Mouse (Mus musculus) frontal cortex, postnatal 25 days (tissue): ENCODE measurements around the gene Bag6.

ENCODE experiments used
- DNase-seq, 2 experiments: peaks; one replicate each; pipeline ENCODE4 v3.0.0; 2022; ENCODE audit warnings: low spot score in 2 of 2

Bag6 gene

GRCm38 (mm10) chr17:35147348-35147747, 12.4 kb downstream of the Bag6 start:
- DNase-seq: no peak

- no peak for DNase-seq
Measured at GRCm38 (mm10) chr17:35147922-35148639, 13.1 kb downstream of the Bag6 start.

DNA sequence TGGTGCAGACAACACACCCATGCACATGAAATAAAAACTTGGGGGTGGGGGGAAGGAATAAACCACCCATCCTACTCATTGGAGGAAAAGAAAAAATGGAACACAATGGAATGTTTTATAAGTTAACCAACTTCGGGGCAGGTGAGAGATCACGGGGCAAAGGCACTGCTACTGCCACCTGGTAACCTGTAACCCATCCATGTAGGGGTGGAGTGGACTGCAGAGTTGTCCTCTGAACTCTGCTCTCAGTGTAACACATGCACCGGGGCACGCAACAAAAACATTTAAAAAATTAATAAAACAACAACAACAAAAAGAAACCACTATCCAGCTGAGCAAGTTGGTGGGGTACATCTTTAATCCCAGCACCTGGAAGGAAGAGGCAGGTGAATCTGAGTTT, 17.1 kb downstream of the Bag6 start:
- no peak for DNase-seq

DNA sequence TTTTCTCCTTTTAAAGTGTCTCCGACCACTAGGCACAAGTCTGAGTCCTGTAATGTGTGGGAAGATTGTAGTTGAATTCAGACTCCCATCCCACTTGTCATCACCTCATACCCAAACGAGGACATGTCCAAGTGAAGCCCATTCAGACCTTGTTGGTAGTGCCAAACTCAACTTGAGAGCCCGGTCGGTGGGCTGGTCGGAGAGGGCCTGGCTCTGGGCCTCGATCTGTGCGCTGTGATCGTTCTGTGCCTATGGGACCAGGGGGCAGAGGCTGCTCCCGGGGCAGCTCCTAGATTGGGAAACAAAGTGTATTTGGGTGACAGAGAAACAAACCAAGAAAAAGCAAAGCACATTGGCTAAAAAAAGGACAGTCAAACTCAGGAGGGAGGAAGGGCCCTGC, 18.1 kb downstream of the Bag6 start:
- no peak for DNase-seq

- no peak for DNase-seq
Measured at GRCm38 (mm10) chr17:35153931-35154330, 19.0 kb downstream of the Bag6 start.

DNA sequence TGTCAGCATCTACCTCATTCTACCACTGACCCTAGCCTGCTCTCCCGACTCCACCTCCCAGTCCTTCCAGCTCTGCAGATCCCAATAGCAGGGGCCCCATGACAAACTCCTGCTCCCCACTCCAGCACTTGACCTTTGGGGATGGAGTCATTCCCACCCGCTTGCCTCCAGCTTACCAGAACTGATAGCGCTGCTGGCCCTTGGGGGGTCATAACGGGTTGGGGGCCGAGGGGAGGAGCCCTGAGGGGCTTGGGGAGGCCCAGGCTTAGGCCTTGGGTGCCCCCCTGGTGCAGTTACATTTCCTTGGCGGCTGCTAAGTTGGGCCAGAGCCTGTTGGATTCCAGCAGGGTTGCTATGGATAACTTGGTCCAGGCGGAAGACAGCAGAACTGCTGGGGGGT, 19.6 kb downstream of the Bag6 start:
- DNase-seq: no peak

DNA sequence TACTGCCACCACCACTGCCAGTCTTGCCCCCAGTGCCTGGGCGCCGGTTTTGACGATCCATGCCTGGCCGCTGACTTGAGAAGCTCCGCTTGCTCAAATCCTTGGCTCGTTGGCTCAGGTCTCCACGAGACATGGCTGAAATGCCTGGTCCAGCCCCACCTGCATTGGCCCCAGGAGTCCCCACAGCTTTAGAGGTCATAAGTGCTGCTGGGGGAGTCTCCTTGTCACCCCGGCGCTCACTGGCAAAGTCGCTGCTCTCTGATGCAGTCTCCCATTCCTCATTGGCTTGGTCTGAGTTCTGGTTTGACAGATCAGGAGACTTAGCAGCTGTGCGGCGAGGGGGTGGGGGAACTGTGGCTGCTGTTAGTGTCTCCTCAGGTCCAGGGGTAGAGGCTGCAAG, 20.5 kb downstream of the Bag6 start:
- no peak for DNase-seq

GRCm38 (mm10) chr17:35156461-35157200, 21.7 kb downstream of the Bag6 start:
- DNase-seq: no peak

GRCm38 (mm10) chr17:35157254-35157653, 22.3 kb downstream of the Bag6 start:
- no peak for DNase-seq

DNA sequence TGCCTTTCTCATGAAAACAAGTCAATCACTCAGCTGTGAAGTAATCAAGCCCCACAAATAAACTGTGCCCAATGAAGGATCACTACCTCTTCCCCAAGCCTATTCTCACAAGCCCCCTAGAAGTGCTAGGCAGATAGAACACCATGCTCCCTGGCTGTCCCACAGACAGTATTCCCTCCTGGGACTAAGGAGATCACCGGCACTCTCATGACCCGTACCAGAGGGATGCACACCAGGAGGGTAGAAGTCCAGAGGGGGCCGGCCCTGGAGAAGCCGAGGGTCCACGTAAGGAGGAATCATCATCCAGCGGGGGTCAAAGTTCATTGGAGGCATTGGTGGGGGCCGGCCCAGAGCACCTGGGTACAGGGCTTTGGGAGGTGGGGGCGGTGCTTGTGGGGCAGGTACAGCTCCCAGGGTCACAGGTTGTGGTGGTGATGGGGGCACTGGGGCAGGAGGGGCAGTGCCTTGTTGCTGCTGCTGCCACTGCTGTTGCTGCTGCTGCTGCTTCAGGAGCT, 22.7 kb downstream of the Bag6 start:
- no peak for DNase-seq

- no peak for DNase-seq
Measured at GRCm38 (mm10) chr17:35158850-35159593, 24.0 kb downstream of the Bag6 start.

DNA sequence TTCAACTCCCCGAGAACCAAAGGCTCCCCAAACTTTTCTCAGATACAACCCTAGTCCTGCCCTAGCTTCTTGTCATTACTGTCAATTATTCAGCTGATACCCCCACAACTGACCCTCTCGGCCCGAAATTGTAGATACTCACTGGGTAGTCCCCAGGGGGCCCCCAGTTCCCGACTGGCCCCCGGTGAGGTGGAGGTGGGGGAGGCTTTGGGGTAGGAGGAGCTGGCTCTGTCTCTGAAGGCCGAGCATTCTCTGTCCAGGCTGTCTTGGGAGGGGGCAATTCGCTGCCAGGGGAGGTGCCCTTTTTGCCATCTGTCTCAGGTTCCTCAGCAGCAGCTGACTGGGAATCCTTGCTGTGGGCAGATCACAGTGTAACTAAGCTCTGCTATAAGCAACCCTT, 24.7 kb downstream of the Bag6 start:
- DNase-seq: no peak

DNA sequence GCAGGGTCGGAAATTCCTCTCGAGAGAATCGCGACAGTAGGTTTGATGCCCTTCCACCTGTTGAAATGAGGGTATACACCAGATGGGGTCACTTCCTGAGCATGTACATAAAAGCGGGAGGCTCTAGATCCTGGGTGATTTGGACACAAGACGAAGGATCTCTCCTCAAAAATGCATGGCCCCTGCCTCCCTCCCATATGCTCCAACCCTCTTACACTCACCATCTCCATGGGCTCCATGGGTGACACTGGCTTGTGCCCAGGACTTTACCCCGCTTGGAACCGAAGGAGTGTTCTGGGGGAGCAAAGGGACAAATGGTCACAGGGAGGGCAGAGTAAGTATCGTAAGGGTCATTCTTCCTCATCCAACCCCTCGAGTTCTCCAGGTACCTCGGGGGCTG, 26.4 kb downstream of the Bag6 start:
- DNase-seq: no peak

DNA sequence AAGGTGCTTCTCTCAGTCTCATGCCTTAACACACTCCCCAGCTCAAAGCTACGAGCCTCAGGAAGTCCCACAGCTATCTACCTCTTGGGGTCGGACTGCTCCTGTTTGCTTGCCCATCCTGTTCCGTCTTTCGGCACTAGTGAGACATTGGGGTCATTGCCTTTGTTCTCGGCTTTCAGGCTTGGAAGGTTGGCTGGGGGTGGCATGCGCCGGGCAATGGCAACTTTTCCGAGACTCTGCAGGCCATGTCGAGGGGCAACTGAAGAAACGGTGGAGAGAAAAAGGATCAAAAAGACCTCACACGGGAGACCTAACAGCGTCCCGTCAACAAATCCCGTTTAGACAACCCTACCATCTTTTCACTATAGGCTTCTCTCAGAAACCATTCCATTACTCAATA, 27.1 kb downstream of the Bag6 start:
- DNase-seq: no peak

GRCm38 (mm10) chr17:35162730-35163129, 27.8 kb downstream of the Bag6 start:
- no peak for DNase-seq

GRCm38 (mm10) chr17:35163326-35164081, 28.5 kb downstream of the Bag6 start:
- no peak for DNase-seq

- no peak for DNase-seq
Measured at GRCm38 (mm10) chr17:35164218-35164567, 29.2 kb downstream of the Bag6 start.

DNA sequence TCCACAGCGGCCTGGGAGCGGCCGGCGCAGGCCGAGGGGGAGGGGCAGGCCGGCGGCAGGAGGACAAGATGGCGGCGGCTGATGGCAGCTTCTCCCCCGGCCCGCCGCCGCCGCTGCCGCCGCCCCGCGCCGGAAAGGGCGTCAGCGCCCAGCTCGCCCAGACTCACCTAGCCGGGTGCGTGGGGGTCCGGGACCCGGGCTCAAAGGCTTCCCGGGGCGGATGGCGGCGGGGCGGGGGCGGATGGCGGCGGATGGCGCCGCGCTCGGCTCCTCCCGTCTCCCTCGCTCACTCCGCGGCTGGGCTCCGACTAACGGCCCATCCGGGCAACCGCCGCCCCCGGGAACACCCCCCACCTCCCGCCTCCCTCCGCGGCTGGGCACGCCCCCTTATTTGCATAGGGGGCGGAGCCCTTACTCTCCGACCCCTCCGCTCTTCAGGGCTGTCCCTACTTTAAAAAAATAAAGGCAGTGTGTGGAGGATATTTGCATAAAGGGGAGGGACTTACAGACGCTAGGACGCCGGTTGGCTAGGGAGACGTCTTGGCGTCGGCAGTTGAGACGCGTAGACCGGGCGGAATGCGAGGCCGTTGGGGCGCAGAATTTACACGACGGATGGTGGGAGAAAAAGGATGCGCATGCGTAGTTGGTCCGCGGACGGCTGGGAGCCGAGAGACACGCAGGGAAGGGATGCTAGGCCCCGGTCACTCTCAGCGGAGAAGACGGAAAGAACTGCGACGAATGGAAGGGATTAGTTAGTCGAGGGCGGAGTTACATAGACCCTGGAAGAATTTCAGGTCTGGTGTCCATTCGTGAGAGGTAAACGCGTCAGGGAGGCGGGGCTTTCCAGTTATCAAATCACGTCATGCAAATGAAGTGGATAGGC, 29.8 kb downstream of the Bag6 start, which contains the start of gene Prrc2a:
Prrc2a (minus strand) TSS at position 330 of the 883 bp plus-strand sequence.
- DNase-seq: peak; percentile 98 to 99

DNA sequence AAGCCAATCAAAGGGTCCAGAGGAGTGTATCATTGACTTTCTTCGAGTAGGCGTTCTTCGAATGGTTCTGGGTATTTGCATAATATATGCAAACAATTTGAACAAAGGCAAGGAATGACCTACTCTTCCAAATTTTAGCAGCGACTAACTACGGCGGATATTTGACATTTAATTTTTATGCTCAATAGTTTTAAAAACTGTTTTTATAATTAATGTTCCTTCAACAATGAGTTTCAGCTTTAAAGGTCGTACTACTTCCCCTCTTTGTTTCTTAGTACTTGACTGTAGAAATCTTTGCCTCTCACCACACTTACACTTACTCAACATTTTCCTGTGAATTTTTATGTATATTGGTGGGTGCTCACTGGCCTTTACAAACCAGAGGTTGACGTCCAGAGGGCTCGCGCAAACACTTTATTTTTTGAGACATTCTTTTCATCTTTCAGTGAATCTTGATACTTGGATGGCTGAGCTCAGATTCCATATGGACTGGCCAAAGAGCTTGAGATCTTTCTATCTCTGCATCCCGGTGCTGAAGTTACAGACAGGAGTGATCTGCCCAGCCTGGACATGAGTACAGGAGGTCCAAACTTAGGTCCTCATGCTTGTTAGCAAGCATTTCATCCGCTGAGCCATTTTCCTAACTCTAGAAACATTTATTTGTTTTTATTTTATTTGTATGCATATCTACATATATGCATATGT, 30.6 kb downstream of the Bag6 start:
- DNase-seq: no peak
